Mouse (Mus musculus) urinary bladder, postnatal 14 days (tissue): ENCODE data around the gene Kcnmb4.

Source experiments
- DNase-seq: peaks from one replicate; pipeline ENCODE4 v3.0.0; 2021; ENCODE audit warnings: low spot score

Gene Kcnmb4

GRCm38 (mm10) chr10:116402742-116403425 is 70.8 kb downstream of the Kcnmb4 start:
- no peak for DNase-seq

GRCm38 (mm10) chr10:116397973-116398372 is 75.7 kb downstream of the Kcnmb4 start:
- DNase-seq, result no peak

- no peak for DNase-seq
Measured at GRCm38 (mm10) chr10:116397573-116397972, 76.1 kb downstream of the Kcnmb4 start.

- DNase-seq, result no peak
Measured at GRCm38 (mm10) chr10:116396966-116397365, 76.7 kb downstream of the Kcnmb4 start.

- no peak for DNase-seq
Measured at GRCm38 (mm10) chr10:116396279-116396678, 77.4 kb downstream of the Kcnmb4 start.

- peak; percentile 19 for DNase-seq
Measured at GRCm38 (mm10) chr10:116394585-116394984, 79.1 kb downstream of the Kcnmb4 start.

- peak; percentile 20 for DNase-seq
Measured at GRCm38 (mm10) chr10:116393790-116394475, 79.7 kb downstream of the Kcnmb4 start.

GRCm38 (mm10) chr10:116388840-116389239 is 84.8 kb downstream of the Kcnmb4 start:
- no peak for DNase-seq

GRCm38 (mm10) chr10:116386391-116386885 is 87.2 kb downstream of the Kcnmb4 start:
- DNase-seq, result no peak

- DNase-seq, result no peak
Measured at GRCm38 (mm10) chr10:116384401-116384800, 89.3 kb downstream of the Kcnmb4 start.

- no peak for DNase-seq
Measured at GRCm38 (mm10) chr10:116382826-116383685, 90.6 kb downstream of the Kcnmb4 start.

- DNase-seq, result no peak
Measured at GRCm38 (mm10) chr10:116376853-116377252, 96.8 kb downstream of the Kcnmb4 start.

- DNase-seq, result no peak
Measured at GRCm38 (mm10) chr10:116374111-116374510, 99.6 kb downstream of the Kcnmb4 start.

- no peak for DNase-seq
Measured at GRCm38 (mm10) chr10:116370991-116371725, 102.5 kb downstream of the Kcnmb4 start.
